Mouse (Mus musculus) left cerebral cortex, postnatal 36 days (tissue): ENCODE data around the gene Thpo. TPM values are rescaled to one million over a fixed set of nuclear protein-coding genes. Genes with fewer than 3 reads are reported as not detected.

Experiments
- DNase-seq, 2 experiments: peaks; one replicate each; pipeline ENCODE4 v3.0.0; 2021 to 2022; ENCODE audit warnings: low spot score in 2 of 2, mixed read lengths in 1 of 2
- intact Hi-C: fragments of 180-260 bp; cut with DNase I; formaldehyde crosslinking; loops from one replicate; pipeline ENCODE4 v1.15.1; 2025
- total RNA-seq, 2 experiments: library from RNA; stranded (reverse); gene quantifications; 2 replicates each; pipeline ENCODE4 v1.2.3; 2021

The Thpo gene
- 1 to 10 TPM; 2.9 to 7.8 TPM for total RNA-seq

DNA sequence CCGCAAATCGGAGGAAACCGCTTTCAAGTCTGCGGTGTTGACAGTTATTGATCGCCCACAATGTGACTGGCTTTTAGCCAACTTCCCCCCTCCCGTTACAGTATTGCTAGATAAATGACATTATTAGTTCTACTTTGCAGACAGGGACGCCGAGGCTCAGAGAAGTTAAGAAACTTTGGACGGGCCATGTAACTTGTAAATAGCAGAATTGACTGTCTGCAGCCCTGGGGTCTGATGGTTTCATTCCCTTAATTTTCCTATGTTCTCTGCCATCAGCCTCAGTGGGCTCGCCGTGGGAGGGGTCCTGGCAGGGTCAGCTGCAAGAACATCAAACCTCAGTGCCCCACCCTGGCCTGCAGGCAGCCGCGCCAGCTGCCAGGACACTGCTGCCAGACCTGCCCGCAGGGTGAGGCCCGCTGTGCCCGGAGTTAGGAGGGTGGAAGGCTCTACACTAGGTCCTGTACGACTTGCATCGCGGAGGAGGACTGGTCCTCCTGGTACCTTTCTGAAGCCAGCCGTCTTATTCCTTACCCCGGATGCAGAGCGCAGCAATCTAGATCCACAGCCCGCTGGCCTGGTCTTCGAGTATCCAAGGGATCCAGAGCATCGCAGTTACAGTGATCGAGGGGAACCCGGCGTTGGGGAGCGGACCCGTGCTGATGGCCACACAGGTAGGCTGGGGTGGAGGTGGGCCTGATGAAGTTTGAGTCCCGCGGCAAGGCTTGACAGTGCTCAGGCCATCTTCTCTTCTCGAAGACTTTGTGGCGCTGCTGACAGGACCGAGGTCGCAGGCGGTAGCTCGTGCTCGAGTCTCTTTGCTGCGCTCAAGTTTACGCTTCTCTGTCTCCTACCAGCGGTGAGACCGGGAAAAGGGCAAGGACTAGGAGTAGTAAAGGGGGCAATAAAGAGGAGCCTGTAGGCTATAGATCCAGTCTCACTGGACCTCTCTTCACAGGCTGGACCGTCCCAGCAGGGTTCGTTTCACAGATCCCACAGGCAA, at the start of gene Thpo:
Gene Thpo (minus strand): TSS at position 781 of the 1,000 bp plus-strand sequence.
- DNase-seq = no peak
- intact Hi-C loops = no loop called here

DNA sequence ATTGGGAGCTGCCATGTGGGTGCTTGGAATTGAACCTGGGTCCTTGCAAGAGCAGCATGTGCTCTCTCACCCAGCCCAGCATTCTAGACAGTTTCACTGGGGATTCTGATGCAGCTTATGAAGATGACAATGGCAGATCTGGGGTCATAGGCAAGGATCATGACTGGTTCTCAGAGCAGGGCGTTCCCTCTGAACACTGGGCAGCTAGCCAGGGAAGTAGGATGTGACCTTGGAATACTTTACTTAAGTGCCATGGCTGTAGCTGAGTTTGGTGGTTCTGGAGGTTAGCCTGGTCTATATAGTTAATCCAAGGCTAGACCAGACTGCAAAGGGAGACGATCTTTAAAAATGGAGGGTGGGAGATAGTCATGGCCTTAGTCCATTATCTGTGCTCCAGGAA, 49.6 kb upstream of the Thpo start:
- intact Hi-C loops = no loop called here
- DNase-seq = no peak

DNA sequence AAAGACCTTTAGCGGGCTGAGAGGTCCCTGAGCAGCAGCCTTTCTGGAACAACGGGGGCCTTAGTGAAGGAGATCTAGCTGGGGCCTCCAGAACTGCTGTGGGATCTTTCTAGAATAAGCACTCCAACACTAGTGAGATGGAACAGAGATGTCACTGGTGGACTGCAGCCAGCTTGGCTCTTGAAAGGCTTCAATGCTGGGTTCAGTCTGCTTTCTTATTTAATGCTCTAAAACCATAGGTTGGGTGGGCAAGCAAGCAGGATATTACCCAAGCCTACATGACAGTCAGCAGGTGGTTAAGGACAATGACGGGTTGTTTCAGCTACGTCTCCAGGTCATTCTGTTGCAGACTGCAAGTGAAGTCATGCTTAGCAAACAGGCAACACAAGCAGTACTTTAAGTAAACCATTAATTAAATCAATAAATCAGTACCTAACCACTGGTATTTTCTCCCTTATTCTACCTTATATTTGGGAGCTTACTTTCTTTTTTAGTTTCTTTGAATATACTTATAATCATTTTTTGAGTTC, 46.9 kb upstream of the Thpo start:
- no peak for DNase-seq
- intact Hi-C loops = no loop called here

DNA sequence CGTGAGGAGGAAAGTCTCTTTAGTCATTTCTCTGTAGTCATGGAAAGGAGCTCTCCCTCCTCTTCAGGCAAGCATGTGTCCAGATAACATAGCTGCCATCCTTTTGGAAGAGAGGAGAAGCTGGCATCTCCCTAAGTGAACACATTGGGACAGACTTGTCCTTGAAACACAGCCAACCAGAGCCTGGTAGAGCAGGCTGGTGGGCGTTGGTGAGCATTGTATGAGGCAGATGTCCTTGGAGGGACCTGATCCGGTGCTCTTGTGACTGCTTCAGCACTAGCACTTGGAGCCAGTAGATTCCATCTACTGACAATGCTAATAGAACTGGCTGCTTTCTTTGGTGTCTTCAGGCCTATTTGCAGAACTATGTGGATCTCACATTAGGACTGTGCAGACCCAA, 45.5 kb upstream of the Thpo start:
- DNase-seq = peak in 1 of 2 experiments; percentile 8
- intact Hi-C loops = no loop called here

DNA sequence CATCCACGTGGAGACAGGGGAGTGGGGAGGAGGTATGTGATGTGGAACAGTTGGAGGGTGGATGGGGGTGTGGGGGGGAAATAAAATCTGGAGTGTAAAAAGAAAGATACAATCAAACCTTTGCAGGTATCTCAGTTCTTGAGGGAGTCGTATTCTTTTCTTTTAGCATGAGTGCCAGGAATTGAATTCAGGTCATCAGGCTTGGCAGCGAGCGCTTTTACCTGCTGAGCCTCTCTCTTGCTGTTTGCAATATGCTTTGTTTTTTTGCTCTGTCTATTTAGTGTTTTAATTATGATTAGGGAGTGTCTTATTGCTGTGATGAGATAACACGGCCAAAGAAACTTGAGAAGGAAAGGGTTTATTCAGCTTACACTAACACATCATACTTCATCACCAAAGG, 40.7 kb upstream of the Thpo start:
- no peak for DNase-seq
- intact Hi-C loops = no loop called here

DNA sequence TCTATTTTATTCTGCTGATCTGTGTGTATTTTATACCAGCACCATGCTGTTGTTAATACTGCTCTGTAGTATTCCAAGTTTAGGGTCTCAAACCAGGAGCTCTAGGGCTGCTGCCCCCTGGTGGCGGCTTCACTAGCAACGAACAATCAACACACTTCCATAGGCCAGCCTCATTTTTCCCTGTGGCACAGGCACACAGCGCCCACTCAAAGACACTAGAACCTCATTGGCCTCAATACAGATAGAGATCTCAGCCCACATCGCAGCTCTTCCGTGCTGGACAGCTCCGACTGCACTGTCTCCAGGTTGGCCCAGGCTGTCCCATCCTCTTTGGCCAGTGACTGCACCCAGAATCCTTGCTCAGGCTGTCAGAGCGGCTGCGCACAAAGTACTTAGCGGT, 30.9 kb upstream of the Thpo start:
- DNase-seq = no peak

DNA sequence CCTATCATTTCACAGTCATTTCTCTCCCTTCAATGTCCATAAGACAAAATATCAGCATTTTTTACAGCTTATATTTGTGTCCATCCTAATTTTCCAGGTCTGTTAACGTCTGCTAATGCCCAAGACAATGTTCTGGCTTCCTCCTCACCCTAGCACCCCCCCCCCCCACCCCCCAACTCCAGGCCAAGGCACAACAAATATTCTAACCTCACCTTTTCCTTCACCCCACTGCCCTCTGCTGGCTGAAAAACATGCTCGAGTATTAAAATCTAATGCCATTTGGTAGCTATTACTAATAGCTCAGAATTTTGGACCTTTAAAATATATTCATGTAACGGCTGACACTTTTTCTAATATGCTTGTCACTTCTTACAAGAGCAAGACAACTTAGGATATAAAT, 27.4 kb upstream of the Thpo start:
- DNase-seq = no peak
- intact Hi-C loops = loop anchor here (5.0 kb wide), 1 partner anchor 44 kb away; the partner anchor contains the start of genes Clcn2 and Polr2h

More for the DNA sequence above, 30.9 kb upstream of the Thpo start:
- intact Hi-C loops = no loop called here

DNA sequence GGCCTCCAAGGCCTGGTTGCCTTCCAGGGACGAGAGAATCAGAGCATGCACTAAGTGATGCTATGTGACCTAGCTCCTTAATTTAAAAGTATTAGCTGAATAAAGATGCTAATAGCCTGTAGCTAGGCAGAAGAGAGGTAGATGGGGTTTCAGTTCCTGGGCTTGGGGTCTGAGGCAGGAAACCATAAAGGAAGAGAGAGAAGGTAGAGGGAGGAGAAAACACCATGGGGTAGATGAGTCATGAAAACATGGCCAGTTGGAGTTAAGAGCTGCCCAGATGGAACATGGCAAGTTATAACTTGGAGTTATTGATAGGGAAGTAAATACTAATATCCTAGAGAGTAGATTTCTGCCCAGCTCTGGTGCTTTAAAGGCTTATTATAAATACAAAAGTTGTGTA, 23.1 kb upstream of the Thpo start:
- DNase-seq = no peak
- intact Hi-C loops = no loop called here

DNA sequence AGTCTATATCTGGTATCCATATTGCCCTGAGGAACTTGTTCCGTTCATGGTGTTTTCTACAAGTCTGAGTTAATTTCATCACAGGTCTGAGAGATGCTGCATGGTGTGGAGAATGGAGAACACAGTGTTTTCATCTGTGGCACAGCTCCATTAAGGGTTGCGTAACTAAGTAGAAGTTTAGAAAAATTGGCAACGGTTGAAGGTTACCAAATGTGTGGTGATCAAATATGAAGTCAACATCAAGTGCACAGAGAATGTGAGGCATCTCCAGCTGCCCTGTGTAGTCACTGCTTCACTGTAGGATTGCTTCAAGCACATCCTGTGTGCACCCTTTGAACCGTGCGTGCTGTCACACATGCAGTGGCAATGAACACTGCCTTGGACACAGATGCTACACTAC, 21.7 kb upstream of the Thpo start:
- DNase-seq = no peak
- intact Hi-C loops = no loop called here

DNA sequence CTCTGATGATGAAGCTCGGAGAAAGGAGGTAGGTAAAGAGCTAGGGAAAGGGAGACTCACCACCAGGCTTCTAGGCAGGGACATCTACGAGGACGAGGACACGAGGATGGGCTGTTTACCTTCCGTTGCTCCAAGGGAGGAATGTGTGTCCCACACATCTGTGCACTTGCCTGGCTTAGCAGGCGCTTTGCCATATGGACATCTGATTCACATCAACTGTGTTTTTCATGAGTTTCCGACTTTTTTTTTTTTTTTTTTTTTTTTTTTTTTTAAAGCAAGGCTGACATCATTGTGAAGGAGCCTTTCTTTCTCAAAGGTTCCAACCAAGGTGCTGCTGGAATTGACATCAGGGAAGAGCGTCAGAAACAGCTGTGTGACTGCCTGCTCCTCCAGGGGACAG, 16.2 kb upstream of the Thpo start:
- intact Hi-C loops = no loop called here
- no peak for DNase-seq

DNA sequence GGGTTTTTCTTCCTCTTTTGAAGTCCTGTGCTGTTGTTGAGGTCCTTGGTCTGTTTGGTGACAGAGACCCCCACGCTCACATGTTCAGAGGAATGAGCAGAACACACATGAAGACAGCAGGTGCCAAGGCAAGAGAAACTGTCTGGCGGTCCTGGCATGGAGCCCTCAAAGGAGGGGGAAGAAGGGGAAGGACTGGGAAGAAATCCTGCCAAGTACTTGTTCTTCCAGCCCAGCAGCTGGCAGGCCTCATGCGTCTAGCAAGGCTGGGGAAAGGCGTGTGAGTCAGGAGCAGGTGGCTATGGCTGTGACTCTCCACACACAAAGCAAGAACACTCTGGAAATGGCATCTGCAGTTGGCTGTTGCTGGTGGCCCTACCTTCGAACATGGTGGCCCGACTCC, 12.3 kb upstream of the Thpo start:
- intact Hi-C loops = no loop called here
- DNase-seq = peak; percentile 83

DNA sequence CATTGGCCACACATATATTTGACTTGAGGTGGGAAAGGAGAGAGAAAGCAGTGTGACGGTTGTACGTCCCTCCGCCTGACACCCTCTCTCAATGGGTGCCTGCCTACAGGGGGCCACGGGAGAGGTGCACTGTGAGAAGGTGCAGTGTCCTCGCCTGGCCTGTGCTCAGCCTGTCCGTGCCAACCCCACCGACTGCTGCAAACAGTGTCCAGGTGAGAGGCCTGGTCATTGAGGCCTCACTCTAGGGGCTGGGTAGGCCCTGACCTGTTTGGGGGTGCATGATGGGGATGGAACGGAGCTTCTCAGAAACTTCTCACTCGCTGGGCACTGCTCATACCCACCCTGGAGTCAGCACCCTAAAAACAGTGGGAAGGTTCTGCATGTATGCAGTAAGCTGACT, 5.5 kb upstream of the Thpo start:
- intact Hi-C loops = no loop called here
- DNase-seq = no peak

DNA sequence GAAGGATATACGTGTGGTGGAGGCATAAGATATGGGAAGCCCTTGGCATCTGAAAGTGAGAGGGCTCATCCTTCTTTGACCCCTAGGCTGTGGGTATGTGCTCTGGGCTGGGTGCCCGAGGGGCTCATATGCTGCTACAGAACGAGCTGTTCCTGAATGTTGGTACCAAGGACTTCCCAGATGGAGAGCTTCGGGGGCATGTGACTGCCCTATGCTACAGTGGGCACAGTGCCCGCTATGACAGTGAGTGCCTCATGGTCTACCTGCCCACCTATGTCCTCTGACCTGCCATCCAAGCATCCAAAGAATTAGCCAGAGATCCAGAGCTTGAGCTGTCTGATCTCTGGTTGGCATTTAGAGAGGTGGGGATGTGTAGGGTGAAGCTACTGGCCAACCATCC, 2.5 kb upstream of the Thpo start:
- intact Hi-C loops = no loop called here
- DNase-seq = no peak

DNA sequence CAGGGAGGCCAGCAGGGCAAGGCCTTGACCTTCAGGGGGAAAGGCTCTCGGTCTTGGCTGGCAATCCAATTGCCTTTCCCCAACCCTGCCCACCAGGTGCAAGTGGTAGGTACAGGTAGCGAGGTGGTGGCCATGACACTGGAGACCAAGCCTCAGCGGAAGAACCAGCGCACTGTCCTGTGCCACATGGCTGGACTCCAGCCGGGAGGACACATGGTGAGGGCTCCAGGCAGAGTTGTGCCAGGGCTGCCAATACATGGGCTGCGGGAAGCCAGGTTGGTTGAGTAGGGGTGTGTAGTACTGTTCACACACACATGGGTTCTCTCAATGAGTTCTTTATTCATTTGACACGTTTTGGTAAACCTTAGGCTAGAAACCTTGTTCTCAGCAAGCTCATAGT, 1.9 kb upstream of the Thpo start:
- intact Hi-C loops = no loop called here
- no peak for DNase-seq

DNA sequence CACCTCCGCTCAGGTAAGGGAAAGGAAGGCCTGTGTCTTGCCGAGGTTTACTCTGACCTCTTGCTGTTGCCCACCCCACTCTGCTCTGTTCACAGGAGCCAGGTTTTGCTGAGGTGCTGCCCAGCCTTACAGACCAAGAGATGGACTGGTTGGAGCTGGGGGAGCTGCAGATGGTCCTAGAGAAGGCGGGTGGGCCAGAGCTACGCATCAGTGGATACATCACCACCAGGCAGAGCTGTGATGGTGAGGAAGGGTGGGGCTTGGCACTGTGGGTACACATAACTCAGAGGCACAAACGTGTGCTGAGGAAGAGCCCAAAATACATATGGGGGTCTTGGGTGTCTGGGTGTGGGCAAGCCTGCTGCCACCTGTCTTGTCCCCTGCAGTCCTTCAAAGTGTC, 1.3 kb upstream of the Thpo start:
- DNase-seq = no peak
- intact Hi-C loops = no loop called here

DNA sequence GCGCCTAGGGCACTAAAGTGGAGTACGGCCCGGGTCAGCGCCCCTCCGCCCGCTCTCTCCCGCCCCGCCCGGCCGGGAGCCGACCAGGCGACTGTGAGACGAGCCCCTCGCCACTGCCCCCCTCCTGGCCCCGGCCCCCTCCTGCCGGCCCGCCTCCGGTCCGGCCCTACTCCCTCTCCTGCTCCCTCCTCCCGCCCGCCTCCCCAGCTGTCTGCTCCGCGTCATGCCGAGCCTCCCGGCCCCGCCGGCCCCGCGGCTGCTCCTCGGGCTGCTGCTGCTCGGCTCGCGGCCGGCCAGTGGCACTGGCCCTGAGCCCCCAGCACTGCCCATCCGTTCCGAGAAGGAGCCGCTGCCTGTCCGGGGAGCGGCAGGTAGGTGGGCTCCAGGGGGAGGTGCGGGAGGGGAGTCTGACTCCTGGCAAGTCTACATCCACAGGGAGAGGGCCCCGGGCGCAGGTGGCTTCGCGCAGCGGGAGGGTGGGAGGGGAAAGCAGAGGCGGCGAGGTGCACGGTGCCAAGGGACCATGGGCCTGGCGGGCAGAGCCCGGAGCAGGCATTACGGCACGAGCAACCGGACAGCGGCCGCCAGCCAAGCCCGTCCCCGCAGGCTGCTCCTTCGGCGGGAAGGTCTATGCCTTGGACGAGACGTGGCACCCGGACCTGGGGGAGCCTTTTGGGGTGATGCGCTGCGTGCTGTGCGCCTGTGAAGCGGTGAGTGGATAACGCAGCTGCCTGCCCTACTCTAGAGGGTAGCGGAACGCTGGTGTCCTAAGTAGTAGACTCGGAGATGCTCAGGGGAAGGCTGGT, 1.2 kb downstream of the Thpo start, which contains the start of gene Chrd:
Gene Chrd (plus strand): TSS at position 203 of the 806 bp plus-strand sequence.
- intact Hi-C loops = no loop called here
- peak; percentile 65 to 77 for DNase-seq

DNA sequence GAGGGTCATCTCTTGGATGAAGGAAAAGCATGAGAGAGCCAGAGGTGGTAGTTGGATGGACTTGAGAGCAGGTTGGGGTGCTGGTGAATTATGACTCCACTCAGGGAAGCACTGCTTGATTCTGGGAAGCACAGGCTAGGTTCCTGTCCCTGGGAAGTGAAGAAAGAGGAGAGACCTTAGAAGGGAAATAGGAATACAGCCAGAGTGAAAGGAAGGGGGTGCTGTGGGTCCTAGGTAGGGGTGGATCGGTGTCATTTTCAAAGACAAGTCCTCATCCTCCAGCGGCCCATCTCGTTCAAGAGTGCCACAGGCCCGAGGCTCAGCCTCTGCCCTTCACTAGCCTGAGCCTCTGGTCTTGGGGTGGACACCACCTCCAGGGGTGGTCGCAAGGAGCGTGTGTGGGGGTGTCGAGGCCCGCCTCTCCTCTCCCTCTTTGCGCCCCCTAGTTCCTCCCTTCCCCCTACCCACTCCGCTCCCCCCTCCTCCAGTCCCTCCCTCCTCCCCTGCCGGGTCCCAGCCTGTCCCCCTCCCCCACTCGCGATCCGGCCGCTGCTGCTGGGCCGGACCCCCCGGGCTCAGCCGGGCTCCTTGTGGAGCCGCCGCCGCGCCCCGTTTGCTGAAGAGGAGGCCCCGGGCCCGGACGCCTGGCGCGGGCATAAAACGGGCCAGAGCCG, 1.9 kb downstream of the Thpo start:
- DNase-seq = peak in 1 of 2 experiments; percentile 42
- intact Hi-C loops = no loop called here

DNA sequence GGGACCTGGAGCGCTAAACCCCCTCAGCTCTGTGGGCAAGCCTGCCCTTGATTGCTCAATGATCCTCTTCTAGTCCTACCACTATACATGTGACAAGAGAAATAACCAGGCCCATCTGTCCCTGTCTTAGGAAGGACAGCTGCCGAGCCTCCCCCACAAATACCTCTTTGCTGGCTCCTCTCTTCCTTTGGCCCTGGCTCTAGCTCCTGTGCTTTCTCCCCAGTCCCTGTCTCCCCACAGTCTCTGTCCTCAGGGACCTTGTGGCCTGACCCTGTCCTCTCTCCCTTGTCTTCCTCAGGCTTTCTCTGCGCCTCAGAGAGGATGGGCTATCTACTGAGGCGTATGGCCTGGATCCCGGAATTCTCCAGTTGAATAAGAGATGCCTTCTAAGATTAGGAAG, 2.6 kb downstream of the Thpo start:
- intact Hi-C loops = no loop called here
- peak in 1 of 2 experiments; percentile 68 for DNase-seq

DNA sequence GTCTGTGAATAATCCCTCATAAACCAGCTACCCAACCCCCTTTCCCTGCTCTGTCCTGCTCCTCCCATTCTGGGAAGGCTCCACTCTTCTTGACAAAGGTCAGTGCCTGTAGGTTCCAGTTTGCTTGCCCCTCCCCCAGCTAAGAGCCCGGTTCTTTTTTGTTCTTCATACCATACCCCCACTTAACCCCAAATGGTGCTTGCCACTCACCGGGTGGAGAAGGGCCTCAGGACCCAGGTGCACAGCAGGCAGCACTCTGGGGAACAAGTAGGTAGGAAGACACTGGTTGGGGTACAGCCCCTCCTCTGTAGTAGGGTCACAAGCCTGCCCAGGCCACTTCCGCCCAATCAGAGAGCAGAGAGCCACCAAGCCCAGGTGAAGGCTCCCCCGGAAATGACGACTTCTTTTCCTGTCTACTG, 4.0 kb downstream of the Thpo start:
- intact Hi-C loops = no loop called here
- no peak for DNase-seq

DNA sequence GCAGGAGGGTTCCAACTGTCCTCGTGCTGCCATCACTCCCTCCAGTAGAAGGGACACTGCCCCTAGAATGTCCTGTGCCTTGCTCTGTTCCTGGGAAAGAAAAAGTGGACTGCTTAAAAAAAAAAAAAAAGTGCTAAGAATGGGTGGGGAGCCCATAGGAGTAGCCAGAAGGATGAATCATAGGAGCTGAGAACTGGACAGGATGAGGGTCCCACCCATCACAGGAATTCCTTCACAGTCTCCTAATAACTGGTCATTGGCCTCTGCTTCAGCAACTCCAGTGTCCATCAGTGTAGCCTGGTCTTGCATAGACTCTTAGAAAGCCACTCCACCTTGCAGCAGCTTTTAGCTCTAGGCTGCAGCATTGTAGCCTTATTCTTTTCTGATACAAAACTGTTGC, 7.9 kb downstream of the Thpo start:
- intact Hi-C loops = no loop called here
- DNase-seq = no peak
